Mouse (Mus musculus): ENCODE results near the gene M1ap.
A peak's percentile ranks its signal among the peaks of the same experiment; 100 is the strongest.

The M1ap gene

DNA sequence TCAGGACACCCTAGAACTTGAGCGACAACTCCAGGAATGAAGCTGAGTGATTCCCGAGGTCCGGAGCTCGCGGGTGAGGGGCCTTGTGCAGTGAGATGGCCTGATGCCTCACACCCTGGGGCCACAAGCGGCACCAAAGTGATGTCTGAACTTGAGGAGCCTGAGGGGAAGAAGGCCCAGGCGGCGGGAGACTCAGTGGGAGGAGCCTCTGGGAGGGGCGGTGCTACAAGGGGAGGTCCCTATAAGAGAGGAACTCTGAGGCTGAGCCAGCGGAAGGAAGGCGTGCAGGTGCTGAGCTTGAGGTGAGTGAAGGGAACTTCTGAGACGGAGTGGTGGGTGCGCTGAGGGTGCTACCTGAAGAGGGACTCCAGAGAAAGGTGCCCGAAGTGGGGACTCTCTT is at the start of gene M1ap:
M1ap (plus strand) TSS at position 252 of the 400 bp plus-strand sequence.
- DNase-seq (ENCODE audit: low spot score) = no peak

DNA sequence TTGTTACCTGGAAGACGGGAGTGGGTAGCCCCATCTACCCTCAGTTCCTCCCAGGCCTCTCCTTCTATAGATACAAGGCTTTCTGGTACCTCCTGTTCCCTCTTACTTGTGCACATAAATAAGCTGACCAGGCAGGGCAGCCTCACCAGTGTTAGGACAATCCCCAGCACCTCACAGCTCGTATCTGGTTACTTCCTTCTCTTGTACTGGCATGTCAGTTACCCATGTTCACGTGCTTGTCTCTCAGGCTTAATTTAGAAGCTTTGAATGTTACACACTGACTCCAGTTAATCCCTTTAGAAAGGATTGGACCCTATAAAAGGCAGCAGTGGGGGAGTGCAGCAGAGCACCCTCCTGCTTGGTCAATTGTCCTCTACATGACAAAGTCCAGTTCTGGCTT is 49.4 kb upstream of the M1ap start:
- no peak for DNase-seq (ENCODE audit: low spot score)

DNA sequence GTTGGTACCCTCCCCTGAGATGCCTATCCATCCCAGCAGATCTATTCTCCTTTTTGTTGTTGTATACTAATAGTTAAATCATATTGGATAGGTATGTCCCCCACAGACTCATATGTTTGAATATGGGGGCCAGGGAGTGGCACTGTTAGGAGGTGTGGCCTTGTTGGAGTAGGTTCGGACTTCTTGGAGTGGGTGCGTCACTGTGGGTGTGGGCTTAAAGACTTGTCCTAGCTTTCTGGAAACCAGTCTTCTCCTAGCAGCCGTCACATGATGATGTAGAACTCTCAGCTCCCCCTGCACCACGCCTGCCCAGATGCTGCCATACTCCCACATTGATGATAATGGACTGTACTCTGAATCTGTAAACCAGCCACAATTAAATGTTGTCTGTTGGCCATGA is 48.5 kb upstream of the M1ap start:
- DNase-seq (ENCODE audit: low spot score) = no peak

DNA sequence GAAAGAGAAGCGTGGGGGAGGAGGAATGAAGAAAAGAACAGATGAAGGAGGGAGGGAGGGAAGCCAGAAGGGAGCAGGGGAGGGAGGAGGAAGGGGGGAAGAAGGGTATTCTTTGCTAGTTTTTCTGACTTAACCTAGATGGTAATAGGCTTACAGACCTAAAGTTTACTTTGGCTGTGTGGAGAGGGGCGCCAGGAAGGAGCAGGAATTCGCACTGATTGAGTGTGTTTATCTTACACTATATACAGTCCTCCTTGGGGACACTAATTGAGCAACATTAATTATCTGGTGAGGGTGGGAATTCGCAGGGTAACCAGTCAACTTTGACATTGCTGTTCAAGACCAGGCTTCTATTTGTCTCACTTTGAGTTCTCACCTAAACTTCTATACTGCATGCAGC is 48.0 kb upstream of the M1ap start:
- DNase-seq (ENCODE audit: low spot score) = no peak

DNA sequence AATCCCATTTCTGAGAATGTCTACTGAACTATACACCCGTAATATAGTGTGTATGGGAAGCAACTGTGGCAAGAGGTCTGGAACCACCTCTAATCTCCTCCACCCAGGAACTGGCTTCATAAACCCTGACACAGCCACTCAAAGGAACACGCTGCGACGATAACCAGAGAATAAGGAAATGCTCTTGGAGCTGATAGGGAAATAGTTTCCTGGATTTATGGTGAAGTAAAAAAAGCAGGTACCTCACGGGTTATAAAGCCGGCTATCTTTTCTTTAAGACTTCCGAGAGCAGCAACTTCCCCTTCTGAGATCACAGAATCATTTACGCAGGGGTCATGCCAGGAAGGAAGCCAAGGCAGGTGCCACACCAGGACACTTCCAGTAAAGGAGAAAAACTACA is 44.1 kb upstream of the M1ap start:
- DNase-seq (ENCODE audit: low spot score) = no peak

DNA sequence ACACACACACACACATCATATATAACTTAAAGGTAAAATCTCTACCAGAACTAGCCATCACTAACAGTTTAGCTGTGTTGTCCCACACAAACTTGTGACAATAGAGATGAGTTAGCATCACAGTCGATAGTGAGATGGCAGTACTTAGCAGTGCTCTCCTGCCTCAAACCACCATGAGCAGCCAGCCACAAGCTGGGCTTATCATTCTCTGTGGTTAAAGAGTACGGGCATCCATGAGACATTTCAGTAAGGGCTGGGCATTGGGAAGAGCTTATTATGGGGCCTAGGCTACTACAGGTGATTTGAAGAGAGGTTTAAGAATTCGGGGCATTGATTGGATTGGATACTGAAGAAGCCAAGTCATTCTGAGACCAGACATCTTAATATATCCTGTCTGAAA is 39.7 kb upstream of the M1ap start:
- no peak for DNase-seq (ENCODE audit: low spot score)

DNA sequence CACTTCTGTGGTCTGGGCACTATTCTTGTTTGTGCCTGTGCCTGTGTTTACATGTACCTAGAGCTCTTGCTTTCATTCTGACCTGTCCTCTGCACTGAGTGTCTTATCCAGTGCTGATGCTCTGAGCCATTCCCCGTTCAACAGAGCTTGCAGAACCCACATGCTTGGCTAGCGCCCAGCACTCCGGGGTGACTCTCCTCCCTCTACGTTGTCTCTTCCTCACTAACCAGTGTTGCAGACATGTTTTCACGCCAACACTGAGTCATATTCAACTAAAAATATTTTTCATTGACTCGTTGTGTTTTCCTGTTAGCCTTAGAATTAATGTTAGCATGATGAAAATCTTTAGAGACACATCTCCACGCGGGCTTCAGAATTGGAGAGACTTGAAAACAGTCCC is 38.7 kb upstream of the M1ap start:
- DNase-seq (ENCODE audit: low spot score) = no peak

DNA sequence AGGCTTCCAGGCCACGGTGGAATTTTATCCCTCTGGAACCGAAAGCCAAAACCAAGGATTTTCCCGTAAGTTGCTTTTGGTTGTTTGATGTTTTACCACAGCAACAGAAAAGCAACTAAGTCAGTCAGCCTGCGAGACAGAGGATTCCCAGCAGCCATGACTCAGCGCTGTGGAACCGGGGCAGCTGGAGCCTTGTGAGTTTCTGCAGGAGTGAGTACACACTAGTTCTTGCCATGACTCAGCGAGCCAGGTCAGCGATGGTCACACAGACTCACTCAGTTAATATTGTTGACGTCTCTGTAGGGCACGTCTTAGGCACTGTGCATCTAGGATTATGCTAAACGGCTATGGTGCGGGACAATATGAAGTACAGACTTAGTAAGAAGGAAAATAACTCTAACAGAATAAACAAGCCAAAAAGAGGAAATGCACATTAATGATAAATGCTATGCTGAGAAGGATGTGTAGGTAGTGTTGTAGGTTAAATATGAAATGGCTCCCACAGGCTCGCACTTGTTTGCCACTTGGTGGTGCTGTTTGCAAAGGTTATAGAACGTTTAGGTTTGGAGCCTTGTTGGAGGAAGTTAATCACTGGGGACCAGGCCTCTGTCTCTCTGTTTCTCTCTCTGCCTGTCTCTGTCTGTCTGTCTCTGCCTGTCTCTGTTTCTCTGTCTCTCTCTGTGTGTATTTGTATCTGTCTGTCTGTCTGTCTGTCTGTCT is 37.4 kb upstream of the M1ap start:
- DNase-seq (ENCODE audit: low spot score) = peak; percentile 67

DNA sequence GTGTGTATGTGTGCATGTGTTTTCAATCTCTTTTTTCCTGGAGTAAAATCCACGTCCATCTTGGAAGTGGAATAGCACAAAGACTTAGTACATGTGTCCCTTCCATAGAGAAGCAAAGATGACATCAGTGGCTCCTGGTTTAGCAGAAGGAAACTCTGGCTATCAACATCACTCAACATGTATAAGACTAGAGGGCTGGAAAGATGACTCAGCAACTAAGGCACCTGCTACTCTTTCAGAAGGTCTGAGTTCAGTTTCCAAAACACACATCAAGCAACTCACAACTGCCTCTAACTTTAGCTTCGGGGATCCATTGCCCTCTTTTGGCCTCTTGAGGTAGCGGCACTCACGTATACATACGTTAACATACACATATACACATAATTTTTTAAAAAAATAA is 35.4 kb upstream of the M1ap start:
- no peak for DNase-seq (ENCODE audit: low spot score)

DNA sequence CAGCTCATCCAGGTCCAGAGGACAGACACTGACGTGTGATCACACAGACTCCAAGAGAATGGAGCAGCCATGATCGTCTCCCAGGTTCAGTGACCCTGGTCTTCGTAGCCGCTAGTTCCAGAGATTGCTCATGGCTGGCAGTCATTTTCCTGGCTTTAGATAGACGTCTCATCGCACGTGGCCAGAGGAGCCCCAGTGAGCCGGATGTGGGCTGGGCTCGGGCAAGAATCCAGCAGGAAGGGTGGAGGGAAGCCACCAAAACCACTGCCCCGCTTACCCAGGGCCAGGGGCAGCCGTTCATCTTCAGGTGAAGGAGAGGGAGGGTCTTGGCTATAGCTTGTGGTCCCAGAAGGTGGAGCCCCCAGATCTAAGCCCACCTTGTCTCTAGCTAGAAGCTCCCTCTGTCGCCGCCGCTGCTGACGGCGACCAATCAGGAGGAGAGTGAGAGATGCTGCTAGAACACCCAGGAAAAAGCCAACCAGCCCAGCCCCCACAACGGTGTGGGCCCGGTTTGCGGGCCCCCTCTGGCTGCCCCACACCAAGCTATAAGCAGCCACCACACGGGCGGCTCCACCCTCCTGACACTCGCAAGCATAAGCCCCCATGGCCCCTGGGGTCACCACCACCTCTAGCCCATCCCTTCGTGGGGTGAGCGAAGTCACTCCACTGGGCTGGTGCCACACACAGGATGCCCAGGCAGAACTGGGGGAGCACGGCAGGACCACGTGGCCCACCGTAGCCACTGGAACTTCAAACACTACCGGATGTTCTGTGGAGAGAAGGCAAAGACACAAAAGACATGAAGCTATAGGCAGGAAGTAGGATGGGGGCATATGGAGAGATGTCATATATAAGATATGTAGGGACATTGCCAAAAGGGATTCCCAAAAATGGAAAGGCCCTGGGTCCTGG is 33.1 kb upstream of the M1ap start:
- DNase-seq (ENCODE audit: low spot score) = peak; percentile 86

DNA sequence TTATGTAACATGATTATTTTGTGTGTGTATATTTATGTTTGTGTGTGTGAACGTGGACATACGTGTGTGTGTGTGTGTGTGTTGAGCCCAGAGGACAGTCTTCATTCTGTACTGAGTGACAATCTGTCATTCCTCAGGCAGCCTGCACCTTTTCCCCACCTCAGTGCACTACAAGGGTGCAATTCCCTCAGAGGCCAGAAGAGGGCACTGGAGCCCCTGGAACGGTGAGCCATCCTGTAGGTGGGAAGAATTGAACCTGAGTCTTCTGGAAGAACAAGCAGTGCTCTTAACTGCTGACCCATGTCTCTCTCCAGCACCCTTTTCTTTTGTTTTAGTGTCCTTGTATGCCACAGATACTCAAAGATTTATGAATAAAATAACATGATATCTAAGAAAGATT is 30.8 kb upstream of the M1ap start:
- DNase-seq (ENCODE audit: low spot score) = peak; percentile 74

DNA sequence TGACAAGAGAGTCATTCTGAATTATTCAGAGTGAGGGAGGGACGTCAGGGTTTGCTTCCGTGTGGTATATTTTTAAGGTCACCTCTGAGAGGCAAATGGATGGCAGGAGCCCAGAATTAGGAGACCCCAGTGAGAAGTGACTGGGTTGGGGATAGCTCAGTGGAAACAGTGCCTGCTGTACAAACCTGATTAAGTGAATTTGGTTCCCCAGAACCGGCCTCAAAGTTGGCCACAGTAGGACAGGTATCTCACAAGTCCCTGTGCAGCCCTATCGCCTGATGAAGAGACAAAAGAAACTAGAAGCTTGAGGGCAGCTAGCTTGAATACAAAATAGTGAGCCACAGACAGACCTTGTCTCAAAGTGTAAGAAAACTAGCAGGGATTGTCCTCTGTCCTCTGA is 30.2 kb upstream of the M1ap start:
- no peak for DNase-seq (ENCODE audit: low spot score)

DNA sequence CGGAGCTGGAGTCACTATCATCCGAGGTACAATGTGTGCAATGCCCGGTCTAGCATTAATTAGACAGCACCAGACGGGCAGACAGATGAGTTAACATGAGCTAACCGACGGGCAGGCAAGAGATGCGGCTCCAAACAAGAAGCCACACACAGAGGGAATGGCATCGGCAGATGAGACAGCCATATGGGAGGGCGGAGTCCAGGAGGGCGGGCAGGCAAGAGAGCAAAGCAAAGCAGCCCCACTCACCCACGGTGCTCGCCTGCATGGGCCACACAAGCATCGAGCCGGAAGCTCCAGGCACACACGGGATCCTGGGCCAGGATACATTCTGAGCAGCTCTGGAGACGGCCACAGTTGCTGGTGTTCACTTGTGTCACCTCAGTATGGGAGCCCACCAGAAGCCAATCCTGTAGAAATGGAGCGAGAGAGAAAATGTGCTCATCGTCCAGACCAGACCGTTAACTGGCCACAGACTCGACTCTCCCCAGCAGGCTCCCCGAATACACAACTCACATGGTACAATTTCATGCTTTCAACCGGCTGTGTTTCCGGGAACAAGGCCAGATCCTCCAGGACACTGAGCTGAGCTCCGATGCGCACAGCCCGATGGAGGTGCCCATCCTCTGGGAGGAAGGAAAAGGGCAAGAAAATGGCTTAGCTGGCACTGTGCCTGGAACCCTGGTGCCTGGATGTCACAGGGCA is 29.5 kb upstream of the M1ap start:
- no peak for DNase-seq (ENCODE audit: low spot score)

DNA sequence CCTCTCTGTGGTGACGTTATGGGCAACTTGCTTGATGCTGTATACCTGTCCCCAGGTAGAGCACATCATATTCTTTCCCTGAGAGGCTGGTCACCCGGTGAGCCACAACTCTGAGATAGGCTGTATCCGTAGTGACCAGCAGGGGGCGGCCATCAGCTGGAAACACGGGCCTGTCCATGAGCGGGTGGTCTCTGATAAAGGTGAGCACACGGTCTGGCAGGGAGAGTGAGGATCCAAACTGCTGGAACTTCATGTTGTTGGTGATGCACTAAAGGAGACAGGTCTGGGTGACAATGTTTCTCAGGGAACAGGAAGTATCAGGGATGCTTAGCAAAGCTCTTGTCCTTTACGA is 28.9 kb upstream of the M1ap start:
- DNase-seq (ENCODE audit: low spot score) = peak; percentile 37

DNA sequence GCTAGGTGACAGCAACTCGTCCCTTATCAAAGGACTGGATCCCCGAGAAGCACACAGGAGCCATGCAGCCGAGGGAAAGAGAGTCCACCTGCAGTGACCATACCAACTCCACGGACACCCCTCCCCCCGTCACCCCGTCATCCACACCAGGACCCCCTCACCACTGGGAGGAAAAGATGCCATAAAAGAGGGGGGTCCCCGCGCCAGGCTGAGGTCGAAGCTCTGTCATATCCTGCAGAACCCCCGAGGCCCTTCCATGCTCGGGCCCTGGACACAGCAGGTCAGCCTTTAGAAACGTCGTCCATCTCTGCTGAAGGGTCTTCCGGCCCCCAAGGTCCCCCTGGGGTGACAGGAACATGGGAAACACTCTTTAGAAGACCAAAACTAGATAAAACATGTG is 28.3 kb upstream of the M1ap start:
- DNase-seq (ENCODE audit: low spot score) = no peak

DNA sequence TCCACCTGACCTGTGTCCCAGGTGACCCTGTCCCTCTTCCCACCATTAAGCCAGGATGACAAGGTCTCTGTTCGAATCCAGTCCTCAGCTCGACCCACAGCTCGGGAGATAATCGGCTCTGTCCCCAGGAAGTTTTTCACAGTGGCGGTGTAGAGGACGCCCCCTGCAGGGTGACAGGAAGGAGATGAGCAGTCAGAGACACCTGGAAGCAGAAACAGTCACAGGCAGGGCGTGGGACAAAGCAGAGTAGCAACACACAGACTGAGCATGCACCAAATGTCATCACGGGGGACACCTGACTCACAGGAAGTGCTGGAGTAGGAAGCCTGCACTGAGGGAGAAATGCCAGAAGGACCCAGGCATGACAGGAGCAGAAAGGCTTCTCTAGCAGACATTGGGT is 27.2 kb upstream of the M1ap start:
- DNase-seq (ENCODE audit: low spot score) = peak; percentile 62

DNA sequence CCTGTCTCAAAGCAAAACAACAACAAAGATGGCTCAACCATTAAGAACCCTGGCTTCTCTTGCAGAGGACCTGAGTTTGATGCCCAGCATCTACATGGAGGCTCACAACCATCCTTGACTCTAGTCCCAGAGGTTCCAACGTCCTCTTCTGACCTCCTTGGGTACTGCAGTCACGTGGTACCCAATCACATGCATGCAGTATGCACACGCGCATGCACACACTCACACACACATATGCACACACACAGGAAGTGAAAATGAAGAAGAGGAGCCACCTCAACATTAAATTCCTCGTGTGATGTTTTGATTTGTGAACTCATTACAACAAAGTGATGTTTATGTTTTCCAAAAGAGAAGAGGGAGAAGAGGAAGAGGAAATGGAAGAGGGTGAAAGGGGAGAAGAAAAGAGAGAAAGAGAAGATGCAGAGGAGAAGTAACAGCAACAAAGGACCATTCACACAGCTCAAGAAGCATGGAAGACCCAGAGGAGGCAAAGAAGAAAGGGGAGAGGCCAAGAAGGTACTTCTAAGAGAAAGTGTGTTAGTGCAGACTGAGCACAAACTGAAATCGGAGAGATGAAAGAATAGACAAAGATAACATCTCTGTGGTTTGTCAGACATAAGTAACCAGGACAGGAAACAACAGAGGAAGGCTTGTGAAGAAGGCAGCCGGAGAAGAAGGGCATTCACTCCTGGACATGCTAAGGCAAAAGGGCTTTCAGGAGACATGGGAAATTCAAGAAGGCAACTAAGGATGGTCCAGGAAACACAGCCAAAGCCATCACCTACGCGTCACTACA is 25.1 kb upstream of the M1ap start:
- DNase-seq (ENCODE audit: low spot score) = peak; percentile 67

DNA sequence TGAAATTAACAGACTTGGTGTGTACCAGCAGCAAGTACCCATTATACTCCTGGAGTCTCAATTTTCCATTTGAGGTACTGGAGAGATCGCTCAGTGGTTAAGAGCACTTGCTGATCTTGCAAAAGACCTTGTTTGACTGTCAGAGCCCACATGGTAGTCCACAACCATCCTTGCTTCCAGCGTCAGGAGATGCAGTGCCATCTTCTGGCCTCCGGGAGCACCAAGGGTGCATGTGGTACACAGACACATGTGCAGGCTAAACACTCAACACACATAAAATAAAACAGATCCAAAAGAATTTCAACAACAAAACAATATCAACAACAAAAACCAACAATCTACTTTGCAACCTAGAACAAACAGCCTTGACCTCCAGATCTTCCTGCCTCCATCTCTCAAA is 21.7 kb upstream of the M1ap start:
- DNase-seq (ENCODE audit: low spot score) = no peak

DNA sequence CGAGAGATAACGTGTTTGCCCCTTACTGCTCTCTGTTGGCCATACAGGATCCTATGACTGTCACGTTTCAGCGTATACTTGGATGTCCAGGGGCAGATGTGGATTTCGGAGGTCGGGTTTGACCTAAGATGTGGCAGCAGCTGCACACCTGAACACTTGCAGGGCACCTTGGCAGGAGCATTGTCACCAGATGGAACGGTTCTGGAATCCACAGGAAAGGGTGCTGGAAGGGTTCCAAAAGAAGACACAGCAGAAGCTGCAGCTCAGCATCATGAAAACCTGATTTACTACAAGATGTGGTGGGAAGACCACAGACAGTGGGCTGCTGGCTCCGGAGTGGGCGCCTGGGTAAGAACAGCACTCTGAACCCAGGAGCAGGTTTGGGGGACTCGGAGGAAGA is 20.6 kb upstream of the M1ap start:
- DNase-seq (ENCODE audit: low spot score) = no peak

DNA sequence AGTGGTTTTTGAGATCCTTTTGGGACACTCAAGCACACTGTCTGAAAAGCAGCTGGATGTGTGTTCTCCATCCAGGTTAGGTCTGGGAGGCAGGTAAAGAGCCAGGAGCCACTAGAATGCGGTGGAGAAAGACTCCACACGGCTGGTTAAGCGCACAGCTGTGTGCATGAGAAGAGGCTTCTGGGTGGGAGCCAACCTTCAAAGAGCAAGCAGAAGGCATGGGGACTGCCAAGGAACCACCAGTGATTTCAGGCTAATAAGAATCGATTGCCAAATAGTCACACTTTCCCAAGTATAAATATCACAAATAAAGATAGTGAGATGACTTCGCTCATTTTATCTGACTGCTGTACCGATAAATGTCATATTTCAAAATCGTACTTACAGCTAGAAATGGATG is 20.2 kb upstream of the M1ap start:
- DNase-seq (ENCODE audit: low spot score) = no peak

DNA sequence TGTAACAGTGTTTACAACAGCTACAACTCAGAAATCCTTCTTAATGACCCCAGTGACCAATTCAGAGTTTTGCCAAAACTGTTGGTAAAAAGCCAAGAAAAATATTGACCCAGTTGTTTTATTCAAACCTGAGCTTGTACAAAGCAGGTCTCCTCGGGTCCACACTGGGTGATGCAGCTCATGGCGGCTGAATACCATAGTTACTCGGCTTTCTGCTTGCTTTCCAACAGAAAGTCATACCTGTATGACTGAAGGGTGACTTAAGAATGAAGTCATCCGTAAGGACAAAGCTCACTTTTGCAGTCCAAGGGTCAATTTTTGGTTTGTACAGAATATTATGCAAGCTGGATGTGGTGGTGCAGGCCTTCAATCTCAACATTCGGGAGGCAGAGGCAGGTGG is 19.1 kb upstream of the M1ap start:
- DNase-seq (ENCODE audit: low spot score) = no peak

DNA sequence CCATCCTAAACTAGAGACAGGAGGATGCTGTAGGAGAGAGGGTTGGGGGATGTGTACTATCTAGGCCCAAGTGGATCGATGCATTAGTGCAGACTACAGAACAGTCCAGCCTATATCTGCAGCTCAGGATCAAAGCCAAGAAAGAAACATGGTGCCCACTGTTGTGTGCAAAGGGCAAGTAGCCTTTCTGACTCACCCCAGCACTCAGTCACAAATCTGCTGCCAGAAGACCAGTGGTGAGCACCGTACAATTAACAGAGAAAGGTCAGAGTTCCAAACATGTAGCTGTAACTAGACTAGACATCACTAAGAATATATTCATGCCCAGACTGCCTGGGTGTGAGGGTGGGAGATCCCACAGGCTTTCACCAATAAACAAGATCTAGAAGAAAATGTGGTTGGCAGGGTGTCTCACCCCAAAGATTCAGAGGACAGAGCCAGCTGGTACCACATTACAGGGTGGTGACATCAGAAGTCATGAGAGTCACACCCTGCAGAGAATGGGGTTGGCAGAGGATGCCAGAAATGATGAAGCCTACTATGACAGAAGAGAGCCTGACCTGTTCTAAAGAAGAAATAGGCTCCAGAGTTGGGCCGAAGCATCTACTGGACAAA is 12.0 kb upstream of the M1ap start:
- peak; percentile 63 for DNase-seq (ENCODE audit: low spot score)
